In the genomic region with DNA sequence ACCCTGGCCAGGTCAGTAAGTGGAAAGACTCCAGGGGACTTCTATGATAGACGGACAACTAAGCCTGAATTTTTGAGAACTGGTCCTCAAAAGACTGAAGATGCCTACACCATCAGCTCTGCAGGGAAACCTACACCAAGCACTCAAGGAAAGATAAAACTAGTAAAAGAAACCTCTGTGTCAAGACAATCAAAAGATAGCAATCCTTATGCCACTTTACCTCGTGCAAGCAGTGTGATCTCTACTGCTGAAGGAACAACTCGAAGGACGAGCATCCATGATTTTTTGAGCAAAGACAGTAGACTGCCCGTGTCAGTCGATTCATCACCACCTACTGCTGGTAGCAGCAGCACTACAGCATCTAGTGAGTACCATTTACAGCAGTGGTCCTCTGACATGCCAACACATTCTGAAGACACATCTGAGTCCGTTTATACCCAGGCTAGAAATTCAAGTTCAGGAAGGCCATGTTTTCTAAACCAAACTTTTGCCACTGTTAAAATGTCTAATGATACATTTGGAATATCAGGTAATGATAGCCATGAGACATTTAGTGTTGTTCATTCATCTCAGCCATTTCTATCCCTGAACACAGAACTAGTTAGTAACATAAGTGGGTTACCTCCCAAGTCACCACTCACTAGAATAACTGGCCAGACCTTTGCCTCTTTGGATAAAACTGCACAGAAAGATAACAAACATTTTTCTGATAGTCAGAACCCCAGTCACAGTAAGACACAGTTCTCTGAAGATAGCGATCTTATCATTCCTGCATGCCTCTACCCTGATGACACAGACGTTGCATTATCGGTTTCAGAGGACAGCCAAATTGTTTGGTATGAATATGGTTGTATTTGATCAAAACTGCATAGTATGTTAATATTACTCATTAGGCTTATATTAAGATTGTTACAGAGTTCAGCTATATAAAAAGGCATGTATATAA, we compare ENCODE assay signal across 1 mouse cellular context.
TF ChIP-seq lines count a peak whose summit lies in the region.

No protein-coding gene starts in this region.

TF ChIP-seq in MEL, 35 proteins besides CTCF, POLR2A, EP300 and RAD21 (continued from another document):
- TF ChIP-seq SIN3A (IDR thresholded peaks at IDR 0.05; ENCODE audit: low read length) (0 out of 2 replicates have a peak, but pooled peaks have one; percentile 27), MXI1 (IDR thresholded peaks at IDR 0.05; ENCODE audit: low read depth, low read length) (peak; percentile 37; the same call in 1 of the 2 replicates), CHD1 (IDR thresholded peaks at IDR 0.05; ENCODE audit: low read depth, low read length) (no peak), POLR2AphosphoS2 (IDR thresholded peaks at IDR 0.05; ENCODE audit: low read length) (no peak), ZNF384 (IDR thresholded peaks at IDR 0.05; ENCODE audit: low read depth, low read length) (peak; percentile 53; the same call in 1 of the 2 replicates), USF2 (IDR thresholded peaks at IDR 0.05; ENCODE audit: borderline replicate concordance in 1 of 2, insufficient read depth in 1 of 2, low read depth in 1 of 2, low read length in 2 of 2) (no peak), MYB (IDR thresholded peaks at IDR 0.05; ENCODE audit: low read depth, low read length) (peak; percentile 83), TCF12 (IDR thresholded peaks at IDR 0.05; ENCODE audit: low read depth, low read length) (peak; percentile 98), MAFK (IDR thresholded peaks at IDR 0.05; ENCODE audit: borderline replicate concordance, low read depth, low read length) (no peak), GATA1 (IDR thresholded peaks at IDR 0.05; ENCODE audit: low read depth, low read length) (peak; percentile 99), BHLHE40 (IDR thresholded peaks at IDR 0.05; ENCODE audit: borderline replicate concordance, low read depth, low read length) (peak; percentile 45; the same call in 1 of the 2 replicates), USF1 (IDR thresholded peaks at IDR 0.05; ENCODE audit: low read depth, low read length) (no peak), GABPA (IDR thresholded peaks at IDR 0.05; ENCODE audit: low read depth, low read length) (no peak), JUND (IDR thresholded peaks at IDR 0.05; ENCODE audit: low read depth, low read length) (no peak)
